Mouse (Mus musculus) adrenal gland, adult 8-10 months (tissue): ENCODE results near the gene Klhl23. TPM values are rescaled to one million over a fixed set of nuclear protein-coding genes. Genes with fewer than 3 reads are reported as not detected.
"Not testable (repeated sequence)": the region's sequence is repeated elsewhere in the genome, so short reads cannot be mapped to it uniquely, and the experiment has no call there.

Experiments
- DNase-seq: peaks from one replicate; pipeline ENCODE4 v3.0.0; 2022
- total RNA-seq, 4 experiments: library from RNA; stranded (reverse); gene quantifications; 2 replicates each; pipeline ENCODE4 v1.2.4; 2022

Klhl23 gene
- total RNA-seq = 10 to 100 TPM; 11.4 to 16.6 (median 14.4) TPM

DNA sequence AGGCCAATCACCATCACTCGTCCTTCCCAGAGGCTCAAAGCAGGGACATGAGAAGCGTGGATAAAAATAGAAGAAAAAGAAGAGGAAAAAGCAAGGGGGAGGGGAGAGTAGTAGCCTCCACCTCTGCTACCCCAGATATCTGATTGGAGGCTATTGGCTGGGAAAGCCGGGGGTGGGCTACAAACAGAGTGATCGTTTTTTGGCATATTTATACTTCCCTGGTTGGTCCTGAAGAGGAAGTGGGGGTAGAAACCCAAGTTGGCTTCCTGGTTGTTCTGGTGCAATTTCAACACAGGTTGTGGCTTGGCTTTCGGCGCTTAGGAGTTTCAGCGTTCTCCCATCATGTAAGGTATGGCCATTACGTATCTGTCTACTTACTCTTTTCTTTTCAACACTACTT lies at the start of gene Klhl23:
Gene Klhl23, plus strand, starts transcription at position 234 of the 400 bp plus-strand sequence.
- DNase-seq = no peak

GRCm38 (mm10) chr2:69773331-69773730 lies 48.4 kb upstream of the Klhl23 start:
- no peak for DNase-seq

DNA sequence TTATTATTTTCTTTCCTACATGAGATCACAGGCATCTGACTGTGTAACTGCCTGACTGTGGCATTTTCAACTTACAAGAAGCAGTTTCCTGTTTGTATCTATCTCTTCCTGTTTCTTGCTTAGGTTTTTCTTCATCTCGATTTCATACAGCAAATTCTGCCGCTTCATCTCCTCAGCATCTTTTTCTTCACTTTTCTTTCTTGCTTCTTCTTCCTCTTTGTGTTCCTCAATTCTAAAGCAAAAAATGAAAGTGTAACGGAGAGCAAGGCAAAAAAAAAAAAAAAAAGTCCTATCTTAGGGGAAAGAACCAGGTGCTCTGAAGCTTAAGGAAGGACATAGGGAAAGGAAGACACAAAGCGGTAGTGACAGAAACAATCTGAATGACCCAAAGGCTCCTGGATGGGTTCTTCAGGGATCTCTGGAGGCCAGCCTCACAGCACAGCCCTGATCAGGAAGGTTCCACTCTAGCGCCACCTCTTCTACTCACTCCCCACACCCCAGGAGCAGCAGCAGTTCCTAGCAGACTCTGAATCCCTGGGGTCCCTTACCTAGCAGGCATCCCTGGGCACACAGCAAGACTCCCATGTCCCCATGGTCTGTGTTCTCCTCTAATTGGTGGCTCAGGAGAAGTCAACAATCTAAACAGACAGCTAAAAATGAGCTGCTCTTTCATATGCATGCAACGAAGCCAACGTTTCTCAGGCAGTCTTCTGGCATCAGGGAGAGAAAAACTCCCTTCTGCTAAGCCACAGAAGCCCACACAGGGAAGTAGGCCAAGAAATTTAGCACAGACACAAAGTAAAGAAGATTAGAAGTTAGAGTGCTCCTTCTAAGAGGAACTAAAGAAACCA lies 43.5 kb upstream of the Klhl23 start:
- DNase-seq = no peak

DNA sequence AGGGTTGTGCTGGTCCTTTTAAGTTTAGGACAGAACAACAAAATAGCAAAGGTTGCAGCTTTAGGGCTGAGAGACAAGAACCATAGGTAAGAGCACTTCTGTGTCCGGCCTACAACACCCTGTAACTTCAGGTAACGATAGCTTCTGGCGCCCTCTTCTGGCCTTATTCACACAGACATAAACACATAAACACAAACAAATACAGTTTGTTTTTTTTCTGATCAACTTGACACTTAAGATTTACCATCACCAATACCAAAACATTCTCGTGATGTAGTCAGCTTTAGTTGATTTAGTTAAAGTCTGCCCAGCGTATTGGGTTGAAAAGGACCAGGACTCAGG lies 42.9 kb upstream of the Klhl23 start:
- no peak for DNase-seq

DNA sequence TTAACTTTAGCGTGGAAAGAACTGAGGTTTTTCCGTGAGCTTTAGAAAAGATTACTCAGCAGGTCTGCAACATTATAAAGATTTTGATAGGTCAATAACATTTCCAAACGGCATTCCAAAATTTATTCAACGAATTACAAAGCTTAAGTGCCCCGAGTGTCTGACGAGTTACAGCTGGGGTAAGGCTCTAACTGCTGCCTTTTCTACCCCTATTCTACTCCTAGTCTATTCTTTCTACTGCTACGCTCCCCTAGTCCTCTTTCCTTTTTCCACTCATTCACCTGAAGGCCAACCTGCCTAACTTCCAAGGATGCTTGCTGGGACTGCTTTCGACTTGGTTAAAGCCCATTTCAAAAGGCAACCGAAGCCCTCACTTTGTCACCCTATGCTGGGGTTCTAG lies 32.8 kb upstream of the Klhl23 start:
- DNase-seq = no peak

DNA sequence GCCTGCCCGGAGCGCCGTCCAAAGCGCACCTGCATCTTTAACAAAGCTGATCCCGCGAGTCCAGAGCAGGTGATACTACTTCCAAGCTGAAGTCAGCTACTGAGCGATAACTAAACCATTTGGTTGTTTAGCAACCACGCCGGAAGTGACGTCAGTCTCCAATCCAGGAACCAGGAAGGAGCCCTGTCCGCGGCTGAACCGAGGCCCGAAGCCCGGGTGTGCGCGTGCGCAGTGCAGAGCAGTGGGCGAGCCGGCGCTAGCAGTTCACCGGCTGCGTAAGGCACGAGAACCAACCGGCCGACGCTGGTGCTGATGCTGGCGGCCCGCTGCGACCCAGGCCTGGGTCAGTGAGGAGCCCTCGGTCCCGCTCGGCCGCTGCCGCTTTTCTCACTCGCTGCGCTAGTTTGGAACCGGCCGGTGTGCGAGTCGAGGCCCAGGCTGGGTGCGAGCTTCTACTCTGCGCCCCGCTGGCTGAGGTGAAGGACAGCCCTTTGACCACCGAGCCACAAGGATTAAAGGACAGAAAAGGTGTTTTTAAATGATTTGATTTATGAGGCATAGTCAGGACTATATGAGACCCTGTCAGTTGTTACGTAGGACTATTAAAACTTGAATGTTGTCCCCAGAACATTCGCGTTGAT lies 32.2 kb upstream of the Klhl23 start, which contains the start of the genes Ccdc173 and Phospho2:
Gene Ccdc173, minus strand, starts transcription at position 147 of the 641 bp plus-strand sequence.
Gene Phospho2, plus strand, starts transcription at position 195 of the 641 bp plus-strand sequence.
- peak; percentile 98 for DNase-seq

DNA sequence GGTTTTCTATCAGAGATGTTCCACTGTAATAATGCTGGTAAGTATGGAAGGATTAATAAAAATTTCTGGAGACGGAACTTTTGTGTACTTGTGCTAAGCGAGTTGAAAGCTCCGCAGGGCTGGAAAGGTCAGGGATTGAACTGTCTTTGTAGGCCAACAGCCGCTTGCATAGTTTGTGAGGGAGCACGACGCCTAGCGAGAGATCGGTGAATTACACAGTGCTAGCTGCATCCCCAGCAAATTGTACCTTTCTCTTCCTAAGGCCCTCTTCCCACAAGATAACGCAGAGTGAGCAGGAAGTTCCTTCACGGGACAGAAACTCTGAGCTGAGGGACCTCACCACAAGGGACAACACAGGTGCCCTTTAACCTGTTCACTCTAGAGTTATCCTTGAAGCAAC lies 31.5 kb upstream of the Klhl23 start:
- peak; percentile 77 for DNase-seq

GRCm38 (mm10) chr2:69790722-69791121 lies 31.0 kb upstream of the Klhl23 start:
- DNase-seq = no peak

- peak; percentile 76 for DNase-seq
Measured at GRCm38 (mm10) chr2:69802911-69803312, 18.8 kb upstream of the Klhl23 start.

DNA sequence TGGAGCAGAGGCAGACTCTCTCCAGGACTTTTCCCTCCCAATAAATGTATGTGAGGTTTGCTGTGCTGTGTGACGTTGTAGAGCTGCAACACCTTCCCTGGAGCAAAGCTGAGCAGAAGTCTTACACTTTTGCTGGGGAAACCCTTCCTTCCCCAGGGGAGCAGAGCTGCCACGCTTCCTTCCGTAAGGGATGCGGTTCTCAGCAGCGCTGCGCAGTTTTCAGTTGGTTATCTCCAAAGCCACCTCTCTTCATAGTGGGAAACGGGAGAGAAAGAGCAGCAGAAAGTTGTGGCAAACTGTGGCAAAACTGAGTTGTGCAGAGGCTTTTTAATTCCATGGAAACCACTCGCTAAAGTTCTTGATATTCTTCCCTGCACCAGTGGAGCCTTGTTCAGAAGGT lies 18.0 kb upstream of the Klhl23 start:
- DNase-seq = no peak

DNA sequence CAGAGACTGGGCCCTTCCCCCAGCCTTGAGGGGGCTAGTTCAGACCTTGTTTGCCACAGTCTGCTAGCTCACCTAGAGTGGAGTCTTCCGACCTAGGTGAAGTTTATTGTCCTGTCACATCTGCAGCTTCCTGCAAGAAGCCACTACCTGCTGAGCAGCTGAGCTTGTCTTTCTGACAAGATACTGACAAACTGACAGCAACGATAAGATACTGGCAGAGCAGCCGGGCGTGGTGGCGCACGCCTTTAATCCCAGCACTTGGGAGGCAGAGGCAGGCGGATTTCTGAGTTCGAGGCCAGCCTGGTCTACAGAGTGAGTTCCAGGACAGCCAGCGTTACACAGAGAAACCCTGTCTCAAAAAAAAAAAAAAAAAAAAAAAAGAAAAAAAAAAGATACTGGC lies 17.1 kb upstream of the Klhl23 start:
- not testable (repeated sequence) for DNase-seq

DNA sequence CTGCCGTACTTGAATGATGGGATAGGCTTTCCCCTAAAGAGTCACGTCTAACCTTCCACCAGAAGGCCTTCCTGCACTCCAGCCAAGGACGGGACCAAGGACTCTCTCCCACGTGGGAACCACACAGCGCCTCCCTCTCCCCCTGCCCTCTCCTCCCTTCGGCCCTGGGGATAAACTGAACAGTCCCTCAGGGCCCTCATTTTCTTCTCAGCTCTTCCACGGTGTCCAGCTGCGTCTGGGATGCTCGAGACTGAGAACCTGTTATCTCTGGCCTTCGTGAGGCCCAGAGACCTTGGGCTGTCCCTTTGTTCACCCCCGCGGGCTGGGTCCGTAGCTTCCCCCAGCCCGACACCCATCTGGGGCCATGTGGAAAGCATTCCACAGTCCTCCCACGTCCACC lies 11.6 kb upstream of the Klhl23 start:
- DNase-seq = peak; percentile 63

- DNase-seq = not testable (repeated sequence)
Measured at GRCm38 (mm10) chr2:69811349-69811748, 10.4 kb upstream of the Klhl23 start.

DNA sequence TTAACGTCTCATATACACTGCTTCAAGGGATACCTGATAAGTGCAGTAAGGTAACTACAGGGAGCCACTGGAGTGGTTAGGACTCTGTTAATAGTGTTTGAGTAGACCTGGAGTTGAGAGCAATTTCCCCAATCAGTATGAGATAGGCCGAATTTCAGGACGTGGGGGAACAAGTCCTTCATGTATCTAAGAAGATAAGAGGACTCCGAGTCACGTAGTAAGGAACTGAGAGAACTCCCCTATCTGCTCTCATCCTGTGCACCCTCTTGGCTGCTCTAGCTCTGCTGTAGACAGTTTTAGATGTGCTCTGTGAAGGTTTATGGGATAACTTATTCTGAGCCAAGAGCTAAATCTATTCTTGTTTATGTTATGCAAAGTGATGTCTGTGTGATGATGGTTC lies 5.2 kb upstream of the Klhl23 start:
- no peak for DNase-seq

GRCm38 (mm10) chr2:69818350-69819085 lies 3.2 kb upstream of the Klhl23 start:
- no peak for DNase-seq

GRCm38 (mm10) chr2:69820201-69820600 lies 1.5 kb upstream of the Klhl23 start:
- DNase-seq = no peak

DNA sequence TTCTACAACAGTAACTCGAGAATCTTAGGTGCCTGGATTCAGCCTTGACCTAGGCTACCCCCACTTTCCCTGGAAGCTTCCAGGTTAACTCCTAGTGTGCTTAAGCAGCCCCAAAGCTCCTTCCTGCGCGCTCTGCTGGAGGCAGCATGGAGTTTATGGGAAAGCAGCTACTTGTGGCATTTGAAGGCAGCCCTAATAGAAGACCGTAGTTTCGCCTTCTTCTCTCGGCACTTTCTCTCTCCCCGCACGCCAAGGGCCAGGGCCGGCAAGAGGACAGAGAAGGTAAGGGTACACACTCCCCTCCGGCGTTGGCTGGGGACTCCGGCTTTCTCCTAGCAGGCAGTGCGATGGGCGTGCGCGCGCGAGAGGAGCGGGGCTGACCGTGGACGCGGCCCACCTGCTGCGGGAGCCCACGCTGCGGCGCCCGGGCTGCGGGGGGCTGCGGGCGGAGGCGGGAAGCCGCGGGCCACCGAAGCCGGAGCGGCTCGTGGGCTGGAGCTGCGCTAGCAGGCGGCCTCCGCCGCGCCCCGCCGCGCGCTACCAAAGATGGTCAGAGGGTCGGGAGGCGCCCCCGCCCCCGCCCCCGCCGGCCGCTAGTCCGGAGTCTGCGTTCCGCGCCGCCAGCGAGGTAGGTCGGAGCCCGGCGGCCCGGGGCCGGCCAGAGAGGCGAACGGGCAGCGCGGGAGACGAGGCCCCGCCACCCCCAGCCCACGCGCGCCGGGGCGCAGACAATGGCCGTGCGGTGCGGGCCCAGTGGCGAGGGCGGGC lies 801 bp downstream of the Klhl23 start:
- peak; percentile 21 for DNase-seq

DNA sequence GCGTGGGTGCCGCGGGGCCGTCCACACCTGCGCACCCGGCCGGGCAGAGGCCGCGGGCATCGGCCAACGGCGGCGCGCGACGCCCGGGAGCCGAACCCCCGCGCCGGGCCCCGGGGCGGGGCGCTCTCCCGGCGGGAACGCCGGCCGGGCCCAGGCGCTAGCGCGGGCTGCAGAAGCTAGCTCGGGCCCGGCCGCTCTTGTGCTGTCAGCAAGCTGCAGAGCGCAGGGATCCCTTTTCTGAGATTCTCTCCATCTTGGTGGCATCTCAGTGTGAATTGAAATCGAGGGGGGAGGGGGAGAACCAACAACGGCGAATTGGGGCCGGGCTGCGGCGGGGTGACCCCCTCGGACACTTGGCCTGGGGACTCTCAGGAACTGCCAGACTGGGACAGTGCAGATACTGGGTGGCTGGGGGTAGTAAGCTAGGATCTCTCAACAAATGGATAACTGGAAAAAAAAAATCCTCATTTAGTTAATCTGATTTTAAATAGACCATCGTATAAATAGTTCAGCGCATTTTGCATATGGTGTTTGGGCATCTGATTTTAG lies 1.5 kb downstream of the Klhl23 start:
- DNase-seq = no peak

DNA sequence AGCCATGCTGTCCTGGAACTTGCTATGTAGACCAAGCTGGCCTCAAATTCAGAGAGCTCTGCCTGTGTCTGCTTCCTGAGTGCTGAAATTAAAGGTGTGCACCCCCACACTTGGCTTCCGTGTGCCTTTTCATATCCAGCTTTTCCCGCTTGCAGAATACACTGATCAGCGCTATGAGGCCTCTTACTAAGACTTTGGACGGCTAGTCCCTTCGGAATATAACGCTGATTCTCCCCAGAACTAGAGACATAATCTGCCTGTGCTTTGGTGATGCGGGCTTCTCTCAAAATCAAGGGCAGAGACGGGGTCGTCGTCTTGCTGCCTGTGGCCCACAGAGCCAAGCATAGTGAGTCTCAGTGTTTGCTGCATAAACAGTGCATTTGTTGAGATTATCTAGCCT lies 4.2 kb downstream of the Klhl23 start:
- no peak for DNase-seq

DNA sequence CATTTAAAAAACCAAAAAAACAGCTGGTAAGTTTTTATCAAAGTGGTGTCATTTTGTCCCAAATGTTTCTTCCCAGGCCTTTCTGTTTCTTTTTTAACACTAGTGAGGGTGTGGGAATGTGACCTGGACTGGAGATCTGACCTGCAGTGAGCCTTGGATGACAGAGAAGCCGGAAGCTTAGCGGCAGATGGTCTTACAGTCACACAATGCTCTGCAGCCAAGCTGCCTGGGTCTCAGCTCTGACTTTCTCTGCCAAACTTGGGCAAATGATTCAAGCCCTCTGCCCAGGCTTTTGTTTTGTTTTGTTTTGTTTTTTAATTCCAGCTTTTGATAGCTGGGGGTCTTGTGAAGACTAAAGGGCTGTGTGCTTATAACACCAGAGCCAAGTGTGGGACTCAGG lies 4.6 kb downstream of the Klhl23 start:
- no peak for DNase-seq

DNA sequence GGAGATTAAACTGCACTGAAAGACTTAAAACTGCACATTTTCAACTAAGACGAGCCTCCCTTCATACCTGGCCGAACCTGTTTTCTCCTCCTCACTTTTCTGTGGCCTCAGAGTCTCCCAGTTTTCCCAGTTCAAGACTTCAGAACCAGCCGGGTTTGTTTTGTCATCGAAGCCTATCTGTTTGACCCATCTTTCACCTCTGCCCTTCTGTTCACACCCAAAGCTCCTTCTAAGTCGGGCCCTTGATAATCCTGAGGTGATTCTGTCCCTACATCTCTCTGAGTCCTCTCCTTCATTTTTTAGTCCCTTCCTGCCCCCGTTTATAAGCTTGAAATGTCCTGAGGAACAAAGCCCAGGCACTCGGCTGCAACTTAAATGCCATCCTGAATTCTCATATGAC lies 6.3 kb downstream of the Klhl23 start:
- DNase-seq = no peak

DNA sequence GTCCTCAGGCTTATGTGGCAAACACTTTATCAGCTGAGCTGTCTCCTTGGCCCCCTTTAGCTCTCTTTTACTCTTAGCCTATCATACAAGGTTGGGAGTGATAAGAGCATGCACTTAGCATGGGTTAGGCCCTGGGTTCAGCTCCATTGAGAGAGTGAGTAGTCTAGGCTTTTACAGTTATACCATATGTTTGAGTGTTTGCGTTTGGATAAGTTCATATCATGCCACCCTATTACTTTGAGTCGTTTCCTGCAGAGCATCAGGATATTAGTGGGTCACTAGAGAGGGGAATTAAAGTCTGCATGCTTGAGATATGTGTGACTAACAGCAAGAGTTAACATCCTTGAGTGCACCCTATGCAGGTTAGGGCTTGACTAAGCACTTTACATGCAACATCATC lies 7.9 kb downstream of the Klhl23 start:
- no peak for DNase-seq
